Mouse (Mus musculus) kidney, postnatal 0 days (tissue): Measurements from ENCODE around the gene Sulf2. TPM values are rescaled to one million over a fixed set of nuclear protein-coding genes. Genes with fewer than 3 reads are reported as not detected.
A peak's percentile ranks its signal among the peaks of the same experiment; 100 is the strongest.

ENCODE experiments used
- ATAC-seq: fragments of 200-750 bp; cut with Nextera tagmentation; replicated peaks from 2 replicates; pipeline ENCODE4 v1.8.0; 2017; ENCODE audit warnings: low read depth, moderate number of reproducible peaks, moderate TSS enrichment, moderate library complexity; ENCODE audit not compliant: low FRiP score
- DNase-seq: peaks from one replicate; pipeline ENCODE4 v3.0.0-alpha.2; 2016; ENCODE audit warnings: low spot score
- H3K27ac ChIP-seq: fragments of 300-500 bp; sonication (generic); 2 replicates; pipeline ENCODE4 v1.5.1; 2014; ENCODE audit warnings: mild to moderate bottlenecking
- H3K27me3 ChIP-seq: fragments of 300-500 bp; sonication (generic); 2 replicates; pipeline ENCODE4 v1.6.1; 2014; ENCODE audit warnings: low read length, mixed read lengths; ENCODE audit not compliant: insufficient read depth
- H3K36me3 ChIP-seq: fragments of 300-500 bp; sonication (generic); 2 replicates; pipeline ENCODE4 v1.6.1; 2014; ENCODE audit warnings: low read length, mixed read lengths; ENCODE audit not compliant: insufficient read depth
- H3K4me1 ChIP-seq: fragments of 300-500 bp; sonication (generic); replicated peaks from 2 replicates; pipeline ENCODE4 v1.6.1; 2014; ENCODE audit warnings: antibody characterized with exemption, low read length, mixed read lengths; ENCODE audit not compliant: insufficient read depth
- H3K4me2 ChIP-seq: fragments of 300-500 bp; sonication (generic); 2 replicates; pipeline ENCODE4 v1.6.1; 2014; ENCODE audit warnings: mild to moderate bottlenecking, low read length, moderate library complexity, mixed read lengths
- H3K4me3 ChIP-seq: fragments of 300-500 bp; sonication (generic); replicated peaks from 2 replicates; pipeline ENCODE4 v1.5.1; 2014; ENCODE audit warnings: low read depth, low read length
- H3K9ac ChIP-seq: fragments of 300-500 bp; sonication (generic); 2 replicates; pipeline ENCODE4 v1.6.1; 2014; ENCODE audit warnings: low read depth, low read length
- H3K9me3 ChIP-seq: fragments of 300-500 bp; sonication (generic); replicated peaks from 2 replicates; pipeline ENCODE4 v1.6.1; 2016; ENCODE audit warnings: low read length, inconsistent platforms, mixed read lengths
- CTCF ChIP-seq: IDR thresholded peaks from 2 replicates; pipeline ENCODE4 v1.5.1; 2016; ENCODE audit warnings: antibody characterized with exemption, low read depth, mild to moderate bottlenecking, moderate library complexity
- WGBS: fragments of 180-500 bp; shearing (Covaris S2); extraction: QIAGEN DNeasy Blood & Tissue Kit; methylation state at CpG from one replicate; pipeline ENCODE4 v1.1.7; 2014; 5-methylcytosine and 5-hydroxymethylcytosine counted together
- polyA plus RNA-seq: library from polyadenylated mRNA; unstranded; fragments of >200 nt; fragmentation: Nextera tagmentation; extraction: Ambion mirVana; gene quantifications from 2 replicates; pipeline ENCODE4 v1.2.1, GENCODE M21; 2015

The Sulf2 gene
- polyA plus RNA-seq, 1 experiment from 2014 or later, result 45.1 TPM

GRCm38 (mm10) chr2:166179457-166180101 lies 24.1 kb upstream of the Sulf2 start:
- DNase-seq (peak; percentile 77), ATAC-seq (no peak)
- H3K36me3 ChIP-seq, result no peaks in the 10 kb centered on the region
- no peaks in the 10 kb centered on the region for H3K27me3 ChIP-seq
- H3K4me3 ChIP-seq, result no peak overlapping the region
- no peak overlapping the region for H3K9ac ChIP-seq
- H3K9me3 ChIP-seq, result no peaks in the 10 kb centered on the region
- peaks cover 8% of the 10 kb centered on the region; the same call in 1 of the 2 replicates for H3K4me1 ChIP-seq
- TF ChIP-seq CTCF, result no peak
- 51% methylated on average over 4 of the region's 4 CpGs for WGBS
- H3K27ac ChIP-seq, result 0 out of 2 replicates have a peak overlapping the region, but pooled peaks have one; percentile 48
- no peak overlapping the region for H3K4me2 ChIP-seq

GRCm38 (mm10) chr2:166175552-166176136 lies 20.2 kb upstream of the Sulf2 start:
- no peak overlapping the region for H3K4me2 ChIP-seq
- DNase-seq (no peak), ATAC-seq (no peak)
- 56% methylated on average over 8 of the region's 8 CpGs for WGBS
- H3K27ac ChIP-seq, result no peak overlapping the region
- no peak for TF ChIP-seq CTCF
- H3K27me3 ChIP-seq, result no peaks in the 10 kb centered on the region
- no peaks in the 10 kb centered on the region for H3K9me3 ChIP-seq
- no peak overlapping the region for H3K4me3 ChIP-seq
- H3K4me1 ChIP-seq, result peaks cover 8% of the 10 kb centered on the region; the same call in 1 of the 2 replicates
- no peak overlapping the region for H3K9ac ChIP-seq
- H3K36me3 ChIP-seq, result no peaks in the 10 kb centered on the region

- no peaks in the 10 kb centered on the region for H3K9me3 ChIP-seq
- H3K9ac ChIP-seq, result no peak overlapping the region
- ATAC-seq (no peak), DNase-seq (peak; percentile 68)
- no peak overlapping the region for H3K27ac ChIP-seq
- no peaks in the 10 kb centered on the region for H3K36me3 ChIP-seq
- H3K4me1 ChIP-seq, result peaks cover 12% of the 10 kb centered on the region; the same call in 1 of the 2 replicates
- H3K27me3 ChIP-seq, result no peaks in the 10 kb centered on the region
- no peak for TF ChIP-seq CTCF
- H3K4me3 ChIP-seq, result no peak overlapping the region
- WGBS, result 11% methylated on average over 3 of the region's 3 CpGs
- H3K4me2 ChIP-seq, result no peak overlapping the region
Measured at GRCm38 (mm10) chr2:166175145-166175544, 19.7 kb upstream of the Sulf2 start.

GRCm38 (mm10) chr2:166173169-166173568 lies 17.7 kb upstream of the Sulf2 start:
- no peaks in the 10 kb centered on the region for H3K27me3 ChIP-seq
- H3K27ac ChIP-seq, result no peak overlapping the region
- H3K4me1 ChIP-seq, result peaks cover 9% of the 10 kb centered on the region; the same call in 1 of the 2 replicates
- H3K9me3 ChIP-seq, result no peaks in the 10 kb centered on the region
- no peaks in the 10 kb centered on the region for H3K36me3 ChIP-seq
- no peak for TF ChIP-seq CTCF
- no peak overlapping the region for H3K9ac ChIP-seq
- ATAC-seq (no peak), DNase-seq (no peak)
- 77% methylated on average over 5 of the region's 5 CpGs for WGBS
- H3K4me2 ChIP-seq, result no peak overlapping the region
- H3K4me3 ChIP-seq, result no peak overlapping the region

GRCm38 (mm10) chr2:166170173-166170572 lies 14.7 kb upstream of the Sulf2 start:
- Histone ChIP-seq H3K9ac (no peak overlapping the region), H3K4me2 (no peak overlapping the region), H3K36me3 (no peaks in the 10 kb centered on the region), H3K27ac (no peak overlapping the region), H3K4me1 (peaks cover 4% of the 10 kb centered on the region; the same call in 1 of the 2 replicates), H3K4me3 (no peak overlapping the region), H3K9me3 (no peaks in the 10 kb centered on the region), H3K27me3 (no peaks in the 10 kb centered on the region)
- no peak for DNase-seq
- 43% methylated on average over 7 of the region's 7 CpGs for WGBS
- TF ChIP-seq CTCF, result no peak
- no peak for ATAC-seq

GRCm38 (mm10) chr2:166168868-166169267 lies 13.4 kb upstream of the Sulf2 start:
- no peaks in the 10 kb centered on the region for H3K36me3 ChIP-seq
- H3K4me1 ChIP-seq, result peaks cover 4% of the 10 kb centered on the region; the same call in 1 of the 2 replicates
- no peak overlapping the region for H3K27ac ChIP-seq
- H3K4me3 ChIP-seq, result no peak overlapping the region
- no peak overlapping the region for H3K9ac ChIP-seq
- H3K4me2 ChIP-seq, result no peak overlapping the region
- TF ChIP-seq CTCF, result no peak
- H3K27me3 ChIP-seq, result no peaks in the 10 kb centered on the region
- WGBS, result 56% methylated on average over 7 of the region's 7 CpGs
- no peak for ATAC-seq
- H3K9me3 ChIP-seq, result no peaks in the 10 kb centered on the region
- no peak for DNase-seq
